Mouse (Mus musculus): ENCODE data around the gene Nkx6-1.

DNA sequence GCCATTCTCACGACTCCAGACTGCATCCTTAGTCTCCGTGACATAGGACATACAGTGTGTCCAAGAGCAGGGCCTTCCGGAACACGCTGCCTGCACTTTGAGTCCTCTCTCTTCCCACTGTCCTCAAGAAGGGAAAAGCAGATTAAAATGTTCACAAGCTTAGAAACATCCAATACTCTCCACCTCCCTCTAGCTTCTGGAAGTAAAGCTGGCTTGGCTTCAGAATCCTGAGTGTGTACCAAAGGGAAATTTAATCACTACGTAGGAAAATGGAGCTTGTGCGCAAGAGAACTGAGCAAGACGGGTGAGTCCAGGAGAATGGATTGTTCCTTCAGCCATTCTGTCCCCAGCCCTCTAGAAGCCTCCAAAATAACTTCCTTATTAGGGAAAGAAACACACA, 9.4 kb downstream of the Nkx6-1 start:
- TF ChIP-seq ZC3H11A (IDR thresholded peaks at IDR 0.05; ENCODE audit: low read depth, low read length) (no peak), HCFC1 (IDR thresholded peaks at IDR 0.05; ENCODE audit: low read depth, low read length) (no peak), TCF12 (IDR thresholded peaks at IDR 0.05; ENCODE audit: low read depth, low read length) (no peak), CTCF (conservative IDR thresholded peaks at IDR 0.05 in 1 of 2, IDR thresholded peaks at IDR 0.05 in 1 of 2; ENCODE audit: low read depth in 2 of 2, low read length in 2 of 2) (no peak), MXI1 (IDR thresholded peaks at IDR 0.05; ENCODE audit: low read depth, low read length) (no peak), MAFK (IDR thresholded peaks at IDR 0.05; ENCODE audit: insufficient replicate concordance, low read length) (no peak)

Measured in CH12.LX (cell line).